Mouse (Mus musculus) lung, embryonic 14.5 days (tissue): ENCODE measurements around the gene Eef1akmt1. TPM values are rescaled to one million over a fixed set of nuclear protein-coding genes. Genes with fewer than 3 reads are reported as not detected.

Experiments
- ATAC-seq: fragments of 200-750 bp; cut with Nextera tagmentation; 2 replicates; pipeline ENCODE4 v1.8.0; 2017; ENCODE audit warnings: mild to moderate bottlenecking, moderate TSS enrichment, moderate library complexity; ENCODE audit not compliant: insufficient read depth
- DNase-seq: peaks from one replicate; pipeline ENCODE4 v3.0.0-alpha.2; 2015
- H3K27ac ChIP-seq: fragments of 300-500 bp; sonication (generic); 2 replicates; pipeline ENCODE4 v1.5.1; 2014; ENCODE audit warnings: low read depth, mild to moderate bottlenecking, moderate library complexity
- H3K27me3 ChIP-seq: fragments of 300-500 bp; sonication (generic); 2 replicates; pipeline ENCODE4 v1.6.1; 2014; ENCODE audit warnings: low read length, control low read depth; ENCODE audit not compliant: insufficient read depth
- H3K36me3 ChIP-seq: fragments of 300-500 bp; sonication (generic); 2 replicates; pipeline ENCODE4 v1.6.1; 2014; ENCODE audit warnings: control low read depth; ENCODE audit not compliant: insufficient read depth
- H3K4me1 ChIP-seq: fragments of 300-500 bp; sonication (generic); 2 replicates; pipeline ENCODE4 v1.6.1; 2014; ENCODE audit warnings: antibody characterized with exemption, control low read depth; ENCODE audit not compliant: insufficient read depth
- H3K4me2 ChIP-seq: fragments of 300-500 bp; sonication (generic); 2 replicates; pipeline ENCODE4 v1.6.1; 2014; ENCODE audit warnings: mild to moderate bottlenecking
- H3K4me3 ChIP-seq: fragments of 300-500 bp; sonication (generic); 2 replicates; pipeline ENCODE4 v1.5.1; 2014; ENCODE audit warnings: low read depth, low read length
- H3K9ac ChIP-seq: fragments of 300-500 bp; sonication (generic); 2 replicates; pipeline ENCODE4 v1.6.1; 2014
- H3K9me3 ChIP-seq: fragments of 300-500 bp; sonication (generic); 2 replicates; pipeline ENCODE4 v1.6.1; 2016; ENCODE audit warnings: low read depth, low read length, control low read depth
- CTCF ChIP-seq: IDR thresholded peaks from 2 replicates; pipeline ENCODE4 v1.5.1; 2016; ENCODE audit warnings: antibody characterized with exemption, low read depth
- WGBS: fragments of 180-500 bp; shearing (Covaris S2); extraction: QIAGEN DNeasy Blood & Tissue Kit; methylation state at CpG from one replicate; pipeline ENCODE4 v1.1.7; 2014; 5-methylcytosine and 5-hydroxymethylcytosine counted together
- polyA plus RNA-seq: library from polyadenylated mRNA; unstranded; fragments of >200 nt; fragmentation: Nextera tagmentation; extraction: Ambion mirVana; gene quantifications from 2 replicates; pipeline ENCODE4 v1.2.1, GENCODE M21; 2014

Eef1akmt1 gene
- 112 and 122 TPM in 2 replicates for polyA plus RNA-seq

GRCm38 (mm10) chr14:57571155-57572133 is at the start of gene Eef1akmt1:
Gene Eef1akmt1 (minus strand): TSS chr14:57571612.
- Histone ChIP-seq H3K4me1 (peaks cover 4% of the 10 kb centered on the region; the same call in 1 of the 2 replicates), H3K9ac (peak within 1 kb of the TSS; percentile 71), H3K27me3 (no peaks in the 10 kb centered on the region), H3K36me3 (peaks cover 8% of the 10 kb centered on the region; the same call in 1 of the 2 replicates), H3K4me3 (peak within 1 kb of the TSS; percentile 65), H3K27ac (peak within 1 kb of the TSS; percentile 71), H3K4me2 (peak within 1 kb of the TSS; percentile 74), H3K9me3 (no peaks in the 10 kb centered on the region; the same call in 1 of the 2 replicates)
- peak; percentile 98 for DNase-seq
- no peak for TF ChIP-seq CTCF
- 7% methylated on average over 35 of the region's 35 CpGs for WGBS
- ATAC-seq = peak; percentile 99

GRCm38 (mm10) chr14:57620598-57621236 is 49.3 kb upstream of the Eef1akmt1 start:
- H3K27ac ChIP-seq = no peak overlapping the region
- H3K4me3 ChIP-seq = no peak overlapping the region
- no peak for DNase-seq
- H3K36me3 ChIP-seq = peaks cover 23% of the 10 kb centered on the region
- H3K4me1 ChIP-seq = 0 out of 2 replicates have a peak, but pooled peaks cover 3% of the 10 kb centered on the region
- no peak for ATAC-seq
- TF ChIP-seq CTCF = no peak
- H3K4me2 ChIP-seq = no peak overlapping the region
- H3K27me3 ChIP-seq = no peaks in the 10 kb centered on the region
- 53% methylated on average over 4 of the region's 4 CpGs for WGBS
- H3K9ac ChIP-seq = no peak overlapping the region
- H3K9me3 ChIP-seq = no peaks in the 10 kb centered on the region

GRCm38 (mm10) chr14:57619487-57619886 is 48.1 kb upstream of the Eef1akmt1 start:
- Histone ChIP-seq H3K27ac (no peak overlapping the region), H3K9me3 (no peaks in the 10 kb centered on the region), H3K4me3 (no peak overlapping the region), H3K4me2 (no peak overlapping the region), H3K36me3 (peaks cover 20% of the 10 kb centered on the region), H3K27me3 (no peaks in the 10 kb centered on the region), H3K4me1 (0 out of 2 replicates have a peak, but pooled peaks cover 4% of the 10 kb centered on the region), H3K9ac (no peak overlapping the region)
- peak; percentile 73 for TF ChIP-seq CTCF
- WGBS = 38% methylated on average over 2 of the region's 2 CpGs
- ATAC-seq (peak; percentile 21; the same call in 1 of the 2 replicates), DNase-seq (peak; percentile 86)

GRCm38 (mm10) chr14:57617675-57618074 is 46.3 kb upstream of the Eef1akmt1 start:
- 0 out of 2 replicates have a peak, but pooled peaks cover 4% of the 10 kb centered on the region for H3K4me1 ChIP-seq
- H3K4me2 ChIP-seq = no peak overlapping the region
- TF ChIP-seq CTCF = no peak
- no peaks in the 10 kb centered on the region for H3K27me3 ChIP-seq
- no peak for DNase-seq
- no peak for ATAC-seq
- no peak overlapping the region for H3K4me3 ChIP-seq
- H3K9me3 ChIP-seq = no peaks in the 10 kb centered on the region
- no peak overlapping the region for H3K9ac ChIP-seq
- no peak overlapping the region for H3K27ac ChIP-seq
- WGBS = 85% methylated on average over 1 of the region's 1 CpGs
- H3K36me3 ChIP-seq = peaks cover 19% of the 10 kb centered on the region

GRCm38 (mm10) chr14:57616339-57616965 is 45.0 kb upstream of the Eef1akmt1 start:
- ATAC-seq = peak; percentile 78; the same call in 1 of the 2 replicates
- H3K4me1 ChIP-seq = 0 out of 2 replicates have a peak, but pooled peaks cover 4% of the 10 kb centered on the region
- DNase-seq = peak; percentile 69
- H3K36me3 ChIP-seq = peaks cover 14% of the 10 kb centered on the region
- no peaks in the 10 kb centered on the region for H3K9me3 ChIP-seq
- no peak for TF ChIP-seq CTCF
- peak overlapping the region; percentile 80; the same call in 1 of the 2 replicates for H3K27ac ChIP-seq
- H3K27me3 ChIP-seq = no peaks in the 10 kb centered on the region
- WGBS = 47% methylated on average over 6 of the region's 6 CpGs
- H3K4me3 ChIP-seq = no peak overlapping the region
- 0 out of 2 replicates have a peak overlapping the region, but pooled peaks have one; percentile 7 for H3K4me2 ChIP-seq
- no peak overlapping the region for H3K9ac ChIP-seq

- Histone ChIP-seq H3K27me3 (no peaks in the 10 kb centered on the region), H3K4me1 (0 out of 2 replicates have a peak, but pooled peaks cover 4% of the 10 kb centered on the region), H3K4me2 (no peak overlapping the region), H3K36me3 (peaks cover 14% of the 10 kb centered on the region), H3K27ac (peak overlapping the region; percentile 67; the same call in 1 of the 2 replicates), H3K4me3 (no peak overlapping the region), H3K9ac (no peak overlapping the region), H3K9me3 (no peaks in the 10 kb centered on the region)
- 64% methylated on average over 6 of the region's 6 CpGs for WGBS
- TF ChIP-seq CTCF = no peak
- DNase-seq (no peak), ATAC-seq (no peak; the same call in 1 of the 2 replicates)
These were observed 44.4 kb upstream of the Eef1akmt1 start for GRCm38 (mm10) chr14:57615828-57616227.
